Mouse (Mus musculus) midbrain, embryonic 12.5 days (tissue): ENCODE data around the gene Xirp1. TPM values are rescaled to one million over a fixed set of nuclear protein-coding genes. Genes with fewer than 3 reads are reported as not detected.
A peak's percentile ranks its signal among the peaks of the same experiment; 100 is the strongest.
"Not testable (repeated sequence)": the region's sequence is repeated elsewhere in the genome, so short reads cannot be mapped to it uniquely, and the experiment has no call there.

ENCODE experiments used
- ATAC-seq: fragments of 200-750 bp; cut with Nextera tagmentation; 2 replicates; pipeline ENCODE4 v1.8.0; 2017; ENCODE audit warnings: low read depth, moderate TSS enrichment, moderate library complexity; ENCODE audit not compliant: low FRiP score
- H3K27ac ChIP-seq: fragments of 300-500 bp; sonication (generic); replicated peaks from 2 replicates; pipeline ENCODE4 v1.5.1; 2016; ENCODE audit warnings: mild to moderate bottlenecking
- H3K27me3 ChIP-seq: fragments of 300-500 bp; sonication (generic); 2 replicates; pipeline ENCODE4 v1.6.1; 2016; ENCODE audit warnings: mild to moderate bottlenecking
- H3K36me3 ChIP-seq: fragments of 300-500 bp; sonication (generic); 2 replicates; pipeline ENCODE4 v1.6.1; 2016
- H3K4me1 ChIP-seq: fragments of 300-500 bp; sonication (generic); 2 replicates; pipeline ENCODE4 v1.6.1; 2016
- H3K4me2 ChIP-seq: fragments of 300-500 bp; sonication (generic); replicated peaks from 2 replicates; pipeline ENCODE4 v1.6.1; 2016; ENCODE audit warnings: mild to moderate bottlenecking, moderate library complexity
- H3K4me3 ChIP-seq: fragments of 300-500 bp; sonication (generic); 2 replicates; pipeline ENCODE4 v1.5.1; 2016; ENCODE audit warnings: mild to moderate bottlenecking
- H3K9ac ChIP-seq: fragments of 300-500 bp; sonication (generic); replicated peaks from 2 replicates; pipeline ENCODE4 v1.6.1; 2016; ENCODE audit warnings: mild to moderate bottlenecking, moderate library complexity
- H3K9me3 ChIP-seq: fragments of 300-500 bp; sonication (generic); 2 replicates; pipeline ENCODE4 v1.6.1; 2016; ENCODE audit warnings: mild to moderate bottlenecking
- WGBS: fragments of 180-500 bp; shearing (Covaris S2); methylation state at CpG from one replicate; pipeline ENCODE4 v1.1.7; 2016; 5-methylcytosine and 5-hydroxymethylcytosine counted together
- polyA plus RNA-seq: library from polyadenylated mRNA; unstranded; fragments of >200 nt; fragmentation: Nextera tagmentation; extraction: Ambion mirVana; gene quantifications from 2 replicates; pipeline ENCODE4 v1.2.1, GENCODE M21; 2016

The Xirp1 gene
- polyA plus RNA-seq, 1 experiment from 2014 or later = not detected

DNA sequence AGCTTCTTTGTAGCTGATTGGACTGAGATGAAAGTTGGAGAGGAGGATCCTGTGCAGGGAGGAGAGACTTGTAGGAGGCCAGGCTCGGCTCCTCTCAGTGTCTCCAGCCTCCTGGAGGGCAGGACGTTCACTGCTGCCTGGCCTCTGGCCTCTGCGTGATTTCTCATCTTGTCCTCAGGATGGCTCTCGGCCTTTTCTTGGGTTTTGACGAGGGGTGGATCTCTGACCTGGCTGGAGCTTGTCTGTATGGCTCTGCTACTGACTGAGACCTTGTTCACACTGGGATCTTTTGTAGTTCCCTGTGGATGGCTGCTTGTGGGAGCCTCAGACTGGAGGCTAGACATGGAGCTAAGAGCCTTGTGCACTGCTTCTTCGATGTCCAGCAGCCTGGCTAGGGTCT is 8.6 kb downstream of the Xirp1 start:
- 69% methylated on average over 6 of the region's 6 CpGs for WGBS
- no peak for ATAC-seq
- no peak overlapping the region for H3K27ac ChIP-seq
- no peaks in the 10 kb centered on the region for H3K36me3 ChIP-seq
- H3K27me3 ChIP-seq = peaks cover 26% of the 10 kb centered on the region
- no peak overlapping the region for H3K4me2 ChIP-seq
- no peaks in the 10 kb centered on the region for H3K9me3 ChIP-seq
- H3K4me3 ChIP-seq = no peak overlapping the region
- no peak overlapping the region for H3K9ac ChIP-seq
- H3K4me1 ChIP-seq = 0 out of 2 replicates have a peak, but pooled peaks cover 4% of the 10 kb centered on the region

DNA sequence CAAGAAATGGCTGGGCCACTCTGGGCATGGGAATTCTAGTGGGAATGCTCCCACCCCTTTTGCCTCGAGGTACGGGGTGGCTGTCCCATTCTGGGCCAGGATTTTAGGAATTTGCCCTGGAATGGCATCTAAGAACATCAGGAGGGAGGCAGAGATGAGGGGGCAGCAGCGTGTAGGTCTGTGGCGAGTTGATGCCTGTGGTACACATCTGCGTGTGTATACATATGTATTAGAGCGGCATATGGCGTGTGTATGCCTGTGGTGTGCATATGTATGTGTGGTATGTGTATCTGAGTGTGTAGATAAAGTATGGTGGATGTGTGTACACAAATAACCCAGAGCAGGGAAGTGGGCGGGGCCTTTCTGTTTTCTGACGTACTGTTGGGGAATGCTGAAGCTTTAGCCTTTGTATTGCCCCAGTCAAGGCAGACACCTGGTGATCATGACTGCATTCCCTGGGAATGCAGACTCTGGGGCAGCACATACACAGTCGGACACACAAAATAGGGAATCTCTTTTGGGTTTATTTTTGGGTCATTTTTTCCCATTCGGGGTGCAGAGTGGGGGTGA is 10.1 kb downstream of the Xirp1 start:
- no peak overlapping the region for H3K4me2 ChIP-seq
- H3K27ac ChIP-seq = no peak overlapping the region
- H3K4me1 ChIP-seq = 0 out of 2 replicates have a peak, but pooled peaks cover 4% of the 10 kb centered on the region
- peaks cover 35% of the 10 kb centered on the region for H3K27me3 ChIP-seq
- H3K9ac ChIP-seq = no peak overlapping the region
- 74% methylated on average over 11 of the region's 11 CpGs for WGBS
- H3K36me3 ChIP-seq = no peaks in the 10 kb centered on the region
- ATAC-seq = no peak
- no peaks in the 10 kb centered on the region for H3K9me3 ChIP-seq
- H3K4me3 ChIP-seq = no peak overlapping the region

DNA sequence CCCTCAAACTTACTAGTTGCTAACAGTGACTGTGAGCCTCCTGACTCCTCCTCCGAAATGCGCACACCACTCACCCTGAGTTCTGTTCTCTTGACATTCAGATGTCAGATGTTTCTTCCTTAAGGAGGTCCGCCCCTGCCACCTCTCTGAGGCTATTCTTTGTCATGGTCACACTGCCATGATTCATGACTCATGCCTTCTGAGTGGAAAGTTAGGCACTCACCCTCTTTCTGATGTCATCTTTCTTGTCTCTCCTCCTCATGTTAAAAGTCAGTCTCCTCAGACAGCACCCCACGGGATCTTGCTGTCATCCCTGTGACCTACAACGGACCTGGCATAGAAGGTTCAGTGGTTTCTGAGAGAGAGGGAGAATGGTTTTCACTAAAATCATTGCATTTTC is 10.6 kb downstream of the Xirp1 start:
- Histone ChIP-seq H3K4me3 (no peak overlapping the region), H3K4me1 (0 out of 2 replicates have a peak, but pooled peaks cover 4% of the 10 kb centered on the region), H3K36me3 (no peaks in the 10 kb centered on the region), H3K9ac (no peak overlapping the region), H3K9me3 (0 out of 2 replicates have a peak, but pooled peaks cover 2% of the 10 kb centered on the region), H3K27me3 (peaks cover 35% of the 10 kb centered on the region), H3K27ac (no peak overlapping the region), H3K4me2 (no peak overlapping the region)
- ATAC-seq = no peak
- 90% methylated on average over 5 of the region's 5 CpGs for WGBS

GRCm38 (mm10) chr9:120012161-120012560 is 11.2 kb downstream of the Xirp1 start:
- ATAC-seq, H3K4me3 ChIP-seq, H3K4me2 ChIP-seq, H3K36me3 ChIP-seq, H3K9me3 ChIP-seq, H3K27ac ChIP-seq, H3K4me1 ChIP-seq, H3K9ac ChIP-seq: not testable (repeated sequence)
- 84% methylated on average over 6 of the region's 6 CpGs for WGBS
- peaks cover 35% of the 10 kb centered on the region for H3K27me3 ChIP-seq

DNA sequence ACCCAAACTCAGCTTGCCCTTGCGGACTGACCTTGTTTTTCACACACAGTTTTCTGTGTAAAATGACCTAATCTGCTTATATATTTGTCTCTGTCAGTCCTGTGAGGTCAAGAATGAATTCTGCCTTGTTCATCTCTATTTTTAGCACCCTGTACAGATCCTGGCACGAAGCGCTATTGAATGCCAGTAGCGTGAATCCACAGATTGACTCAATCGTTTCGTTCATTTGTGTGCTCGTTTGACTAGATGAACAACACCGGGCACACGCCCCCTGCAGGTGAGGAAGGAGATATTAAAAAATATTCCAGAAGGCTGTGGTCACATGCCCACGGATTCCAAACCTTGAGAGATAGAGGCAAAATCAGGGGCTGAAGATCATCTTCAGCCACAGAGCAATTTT is 11.9 kb downstream of the Xirp1 start:
- Histone ChIP-seq H3K27ac (peak overlapping the region; percentile 36; the same call in 1 of the 2 replicates), H3K9ac (0 out of 2 replicates have a peak overlapping the region, but pooled peaks have one; percentile 8), H3K36me3 (no peaks in the 10 kb centered on the region), H3K4me1 (0 out of 2 replicates have a peak, but pooled peaks cover 4% of the 10 kb centered on the region), H3K4me2 (peak overlapping the region; percentile 89), H3K4me3 (peak overlapping the region; percentile 50), H3K27me3 (peaks cover 35% of the 10 kb centered on the region), H3K9me3 (0 out of 2 replicates have a peak, but pooled peaks cover 3% of the 10 kb centered on the region)
- peak; percentile 58 for ATAC-seq
- under 1% methylated on average over 10 of the region's 10 CpGs for WGBS

GRCm38 (mm10) chr9:120010781-120011511 is 12.5 kb downstream of the Xirp1 start:
- Histone ChIP-seq H3K27ac (peak overlapping the region; percentile 69), H3K36me3 (no peaks in the 10 kb centered on the region), H3K4me3 (peak overlapping the region; percentile 50), H3K9ac (0 out of 2 replicates have a peak overlapping the region, but pooled peaks have one; percentile 8), H3K9me3 (0 out of 2 replicates have a peak, but pooled peaks cover 3% of the 10 kb centered on the region), H3K27me3 (peaks cover 35% of the 10 kb centered on the region), H3K4me2 (peak overlapping the region; percentile 89), H3K4me1 (0 out of 2 replicates have a peak, but pooled peaks cover 4% of the 10 kb centered on the region)
- WGBS = 2% methylated on average over 52 of the region's 60 CpGs
- peak; percentile 95 for ATAC-seq

DNA sequence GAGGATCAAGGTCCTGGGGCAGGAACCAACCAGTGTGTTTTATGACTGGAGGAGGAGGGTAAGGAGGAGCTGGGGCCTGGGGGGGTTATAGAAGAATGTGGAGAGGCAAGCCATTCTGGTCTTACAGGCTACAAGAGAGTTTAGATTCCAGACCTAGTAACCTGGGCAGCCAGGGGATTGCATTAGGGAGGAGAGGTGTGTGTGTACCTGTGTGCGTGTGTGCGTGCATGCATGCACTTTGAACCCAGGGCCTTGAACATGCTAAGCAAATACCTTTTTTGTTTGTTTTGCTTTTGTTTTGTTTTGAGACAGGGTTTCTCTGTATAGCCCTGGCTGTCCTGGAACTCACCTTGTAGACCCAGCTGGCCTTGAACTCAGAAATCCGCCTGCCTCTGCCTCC is 13.5 kb downstream of the Xirp1 start:
- Histone ChIP-seq H3K36me3 (no peaks in the 10 kb centered on the region), H3K4me2 (no peak overlapping the region), H3K9ac (no peak overlapping the region), H3K4me1 (0 out of 2 replicates have a peak, but pooled peaks cover 4% of the 10 kb centered on the region), H3K9me3 (0 out of 2 replicates have a peak, but pooled peaks cover 3% of the 10 kb centered on the region), H3K4me3 (no peak overlapping the region), H3K27me3 (peaks cover 32% of the 10 kb centered on the region), H3K27ac (no peak overlapping the region)
- no peak for ATAC-seq
- WGBS = 93% methylated on average over 3 of the region's 3 CpGs

- no peak overlapping the region for H3K27ac ChIP-seq
- H3K9ac ChIP-seq = no peak overlapping the region
- H3K36me3 ChIP-seq = no peaks in the 10 kb centered on the region
- ATAC-seq = no peak
- WGBS = 86% methylated on average over 7 of the region's 7 CpGs
- peaks cover 32% of the 10 kb centered on the region for H3K27me3 ChIP-seq
- 0 out of 2 replicates have a peak, but pooled peaks cover 4% of the 10 kb centered on the region for H3K4me1 ChIP-seq
- no peak overlapping the region for H3K4me3 ChIP-seq
- no peak overlapping the region for H3K4me2 ChIP-seq
- 0 out of 2 replicates have a peak, but pooled peaks cover 3% of the 10 kb centered on the region for H3K9me3 ChIP-seq
Measured at GRCm38 (mm10) chr9:120009226-120009841, 14.1 kb downstream of the Xirp1 start.

GRCm38 (mm10) chr9:120007833-120008232 is 15.6 kb downstream of the Xirp1 start:
- Histone ChIP-seq H3K9ac (no peak overlapping the region), H3K4me2 (no peak overlapping the region), H3K36me3 (no peaks in the 10 kb centered on the region), H3K27me3 (peaks cover 24% of the 10 kb centered on the region), H3K4me1 (0 out of 2 replicates have a peak, but pooled peaks cover 4% of the 10 kb centered on the region), H3K27ac (no peak overlapping the region), H3K4me3 (no peak overlapping the region), H3K9me3 (0 out of 2 replicates have a peak, but pooled peaks cover 3% of the 10 kb centered on the region)
- 88% methylated on average over 1 of the region's 1 CpGs for WGBS
- no peak for ATAC-seq

- H3K27ac ChIP-seq = no peak overlapping the region
- no peak overlapping the region for H3K4me3 ChIP-seq
- no peak overlapping the region for H3K9ac ChIP-seq
- no peak for ATAC-seq
- WGBS = 72% methylated on average over 3 of the region's 3 CpGs
- peaks cover 22% of the 10 kb centered on the region for H3K27me3 ChIP-seq
- H3K9me3 ChIP-seq = 0 out of 2 replicates have a peak, but pooled peaks cover 3% of the 10 kb centered on the region
- no peak overlapping the region for H3K4me2 ChIP-seq
- H3K36me3 ChIP-seq = no peaks in the 10 kb centered on the region
- peaks cover 14% of the 10 kb centered on the region for H3K4me1 ChIP-seq
Measured at GRCm38 (mm10) chr9:120005936-120006335, 17.5 kb downstream of the Xirp1 start.

GRCm38 (mm10) chr9:120002893-120003292 is 20.5 kb downstream of the Xirp1 start:
- Histone ChIP-seq H3K9me3 (0 out of 2 replicates have a peak, but pooled peaks cover 3% of the 10 kb centered on the region), H3K9ac (no peak overlapping the region), H3K27me3 (peaks cover 17% of the 10 kb centered on the region), H3K27ac (no peak overlapping the region), H3K4me1 (peaks cover 10% of the 10 kb centered on the region), H3K4me2 (no peak overlapping the region), H3K36me3 (no peaks in the 10 kb centered on the region), H3K4me3 (no peak overlapping the region)
- WGBS = 83% methylated on average over 5 of the region's 5 CpGs
- no peak for ATAC-seq
